Mouse (Mus musculus) thymus, postnatal 0 days (tissue): ENCODE measurements around the gene Golph3. TPM values are rescaled to one million over a fixed set of nuclear protein-coding genes. Genes with fewer than 3 reads are reported as not detected.
A peak's percentile ranks its signal among the peaks of the same experiment; 100 is the strongest.

Experiments
- DNase-seq: peaks from one replicate; pipeline ENCODE4 v3.0.0-alpha.2; 2015; ENCODE audit warnings: low spot score
- polyA plus RNA-seq: library from polyadenylated mRNA; unstranded; fragments of >200 nt; fragmentation: Nextera tagmentation; extraction: Ambion mirVana; gene quantifications from 2 replicates; pipeline ENCODE4 v1.2.1, GENCODE M21; 2015

Gene Golph3
- polyA plus RNA-seq, 1 experiment from 2014 or later = 84.1 TPM

- no peak for DNase-seq
These were observed 4.0 kb upstream of the Golph3 start for GRCm38 (mm10) chr15:12317290-12317689.

GRCm38 (mm10) chr15:12318451-12318850 is 2.8 kb upstream of the Golph3 start:
- DNase-seq = no peak

- no peak for DNase-seq
These were observed 1.4 kb upstream of the Golph3 start for GRCm38 (mm10) chr15:12319889-12320288.

GRCm38 (mm10) chr15:12320441-12321090 is 684 bp upstream of the Golph3 start:
- DNase-seq = no peak

- DNase-seq = peak; percentile 51
These were observed 755 bp downstream of the Golph3 start, which contains the start of gene 1810049J17Rik for GRCm38 (mm10) chr15:12321788-12322621. Gene 1810049J17Rik (minus strand): TSS chr15:12321899.

GRCm38 (mm10) chr15:12322676-12323402 is 1.6 kb downstream of the Golph3 start:
- peak; percentile 30 for DNase-seq

- DNase-seq = no peak
These were observed 3.1 kb downstream of the Golph3 start for GRCm38 (mm10) chr15:12324326-12324725.

- no peak for DNase-seq
These were observed 9.1 kb downstream of the Golph3 start for GRCm38 (mm10) chr15:12330389-12330788.

GRCm38 (mm10) chr15:12330892-12331291 is 9.6 kb downstream of the Golph3 start:
- no peak for DNase-seq

GRCm38 (mm10) chr15:12331300-12331699 is 10.1 kb downstream of the Golph3 start:
- no peak for DNase-seq

- no peak for DNase-seq
These were observed 13.1 kb downstream of the Golph3 start for GRCm38 (mm10) chr15:12334381-12334780.

GRCm38 (mm10) chr15:12337030-12337778 is 16.0 kb downstream of the Golph3 start:
- no peak for DNase-seq

GRCm38 (mm10) chr15:12337779-12338137 is 16.5 kb downstream of the Golph3 start:
- DNase-seq = no peak

GRCm38 (mm10) chr15:12340536-12341400 is 19.5 kb downstream of the Golph3 start:
- DNase-seq = no peak

GRCm38 (mm10) chr15:12341401-12341758 is 20.1 kb downstream of the Golph3 start:
- no peak for DNase-seq

- DNase-seq = no peak
These were observed 25.7 kb downstream of the Golph3 start for GRCm38 (mm10) chr15:12346916-12347315.

GRCm38 (mm10) chr15:12348950-12349349 is 27.7 kb downstream of the Golph3 start:
- DNase-seq = peak; percentile 7

- DNase-seq = no peak
These were observed 28.6 kb downstream of the Golph3 start for GRCm38 (mm10) chr15:12349840-12350239.

GRCm38 (mm10) chr15:12351470-12351869 is 30.2 kb downstream of the Golph3 start:
- no peak for DNase-seq

- DNase-seq = no peak
These were observed 33.1 kb downstream of the Golph3 start for GRCm38 (mm10) chr15:12354281-12354810.
